Mouse (Mus musculus): ENCODE data around the gene Klre1. TPM values are rescaled to one million over a fixed set of nuclear protein-coding genes. Genes with fewer than 3 reads are reported as not detected.

The Klre1 gene
- not detected for total RNA-seq (2021)
- long read RNA-seq, experiment 1: 0 reads
- long read RNA-seq, experiment 2: 0 reads

DNA sequence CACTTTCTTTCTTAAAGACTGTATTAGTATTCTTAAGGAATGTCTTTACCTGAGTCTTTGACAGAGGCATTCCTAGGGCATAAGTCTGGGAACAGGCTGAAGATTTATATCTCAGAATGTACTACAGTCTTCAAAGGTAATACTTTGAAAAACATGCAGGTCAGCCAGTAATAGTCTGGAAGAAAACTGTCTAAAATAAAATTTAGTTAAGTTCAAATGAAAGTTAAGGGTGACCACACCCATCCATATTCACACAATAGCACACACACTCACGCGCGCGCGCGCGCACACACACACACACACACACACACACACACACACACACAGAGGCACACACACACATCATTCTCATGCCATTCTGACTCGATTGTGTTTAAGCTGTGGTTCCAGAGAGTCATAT, at the start of gene Klre1:
Gene Klre1, plus strand, starts transcription at position 301 of the 400 bp plus-strand sequence.
- no peak for DNase-seq (ENCODE audit: low spot score in 2 of 2)
- intact Hi-C loops (cut with DNase I): no loop called here

- no peak for DNase-seq (ENCODE audit: low spot score in 2 of 2)
- intact Hi-C loops (cut with DNase I): no loop called here
Measured at GRCm38 (mm10) chr6:129529605-129530004, 48.1 kb upstream of the Klre1 start.

DNA sequence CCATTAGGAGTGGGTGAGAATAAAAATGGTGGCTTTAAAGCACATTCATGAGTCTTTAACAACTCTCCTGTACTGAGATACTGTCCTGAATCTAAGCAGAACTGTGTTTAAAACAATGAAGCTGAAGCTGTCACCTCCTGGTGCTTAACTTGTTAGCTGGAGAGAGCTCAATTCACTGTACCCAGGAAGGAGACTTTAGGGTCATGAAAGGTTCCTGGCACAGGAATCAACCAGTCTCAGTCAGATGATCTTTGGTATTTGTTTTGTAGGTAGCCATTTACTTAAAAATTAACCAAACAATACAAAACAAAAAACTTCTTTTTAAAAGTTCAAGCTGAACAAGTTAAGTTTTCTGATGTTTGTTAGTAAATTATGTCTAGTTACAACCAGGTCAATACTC, 47.4 kb upstream of the Klre1 start:
- intact Hi-C loops (cut with DNase I): no loop called here
- no peak for DNase-seq (ENCODE audit: low spot score in 2 of 2)

- intact Hi-C loops (cut with DNase I): no loop called here
- DNase-seq (ENCODE audit: low spot score in 2 of 2): peak; percentile 63 to 79
Measured at GRCm38 (mm10) chr6:129532556-129532941, 45.2 kb upstream of the Klre1 start.

GRCm38 (mm10) chr6:129532942-129533860, 44.5 kb upstream of the Klre1 start, which contains the start of gene Gabarapl1:
Gabarapl1 (plus strand) TSS chr6:129533160.
- intact Hi-C loops (cut with DNase I): no loop called here
- peak; percentile 82 to 88 for DNase-seq (ENCODE audit: low spot score in 2 of 2)

DNA sequence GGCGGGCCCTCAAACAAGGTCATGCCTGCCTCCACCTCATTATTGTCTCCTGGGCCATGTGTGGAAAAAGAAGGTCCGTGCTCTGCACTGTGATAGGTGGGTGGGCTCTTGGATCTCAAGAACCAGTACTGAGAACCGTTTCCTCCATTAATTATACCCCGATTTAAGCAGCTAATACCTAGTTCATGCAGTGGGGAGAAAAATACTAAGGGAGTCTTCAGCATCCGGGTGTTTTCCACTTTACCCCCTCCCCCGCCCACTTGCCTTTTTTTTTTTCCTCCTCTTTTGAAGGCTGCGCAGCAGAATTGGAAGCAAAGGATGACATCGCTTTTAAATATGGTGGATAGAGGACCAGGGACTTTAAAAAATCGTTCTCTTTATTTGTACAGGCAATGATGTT, 43.6 kb upstream of the Klre1 start:
- intact Hi-C loops (cut with DNase I): no loop called here
- DNase-seq (ENCODE audit: low spot score in 2 of 2): peak; percentile 19 to 57

DNA sequence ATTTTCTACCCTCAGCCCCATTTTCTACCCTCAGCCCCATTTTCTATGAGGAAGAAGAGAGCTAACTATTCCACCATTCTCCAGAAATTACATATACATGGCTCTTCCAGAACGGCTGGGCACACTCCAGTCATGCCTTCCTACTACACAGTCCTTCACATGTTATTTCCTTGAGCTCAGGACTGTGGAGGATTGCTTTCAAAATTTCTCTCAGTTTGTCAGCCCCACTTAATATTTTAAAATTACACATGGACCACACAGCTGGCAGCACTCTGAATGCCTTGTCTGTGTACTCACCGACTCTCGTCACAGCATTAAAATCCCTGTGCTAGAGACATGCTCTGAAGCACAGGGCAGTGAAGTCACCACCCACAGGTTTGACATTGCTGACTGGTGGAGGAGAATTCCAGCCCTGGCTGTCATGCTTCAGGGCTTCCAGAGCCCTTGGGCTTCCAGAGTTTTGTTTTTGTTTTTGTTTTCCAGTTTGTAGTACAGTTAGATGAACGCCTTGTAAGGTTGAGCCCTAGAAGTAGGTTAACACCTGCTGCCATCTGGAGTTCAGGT, 43.0 kb upstream of the Klre1 start:
- DNase-seq (ENCODE audit: low spot score in 2 of 2): no peak
- intact Hi-C loops (cut with DNase I): no loop called here

GRCm38 (mm10) chr6:129535723-129536122, 42.0 kb upstream of the Klre1 start:
- intact Hi-C loops (cut with DNase I): no loop called here
- no peak for DNase-seq (ENCODE audit: low spot score in 2 of 2)

DNA sequence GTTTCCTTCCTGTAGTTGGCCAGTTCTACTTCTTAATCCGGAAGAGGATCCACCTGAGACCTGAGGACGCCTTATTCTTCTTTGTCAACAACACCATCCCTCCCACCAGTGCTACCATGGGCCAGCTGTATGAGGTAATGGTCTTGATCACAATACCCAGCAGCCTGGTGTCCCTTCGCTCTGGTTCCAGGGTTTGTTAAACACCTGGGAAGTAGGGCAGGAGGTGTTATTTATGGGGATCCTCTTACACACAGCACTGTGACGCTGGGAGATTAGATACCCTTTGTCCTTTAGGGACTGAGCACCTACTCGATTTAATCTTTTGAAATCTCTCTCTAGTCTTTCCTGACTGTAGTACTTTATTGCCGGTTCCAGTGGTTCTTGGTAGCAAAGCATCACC, 39.1 kb upstream of the Klre1 start:
- intact Hi-C loops (cut with DNase I): no loop called here
- DNase-seq (ENCODE audit: low spot score in 2 of 2): no peak

- DNase-seq (ENCODE audit: low spot score in 2 of 2): peak in 1 of 2 experiments; percentile 52
- intact Hi-C loops (cut with DNase I): no loop called here
Measured at GRCm38 (mm10) chr6:129541931-129542330, 35.8 kb upstream of the Klre1 start.

- intact Hi-C loops (cut with DNase I): no loop called here
- no peak for DNase-seq (ENCODE audit: low spot score in 2 of 2)
Measured at GRCm38 (mm10) chr6:129542540-129542939, 35.2 kb upstream of the Klre1 start.

DNA sequence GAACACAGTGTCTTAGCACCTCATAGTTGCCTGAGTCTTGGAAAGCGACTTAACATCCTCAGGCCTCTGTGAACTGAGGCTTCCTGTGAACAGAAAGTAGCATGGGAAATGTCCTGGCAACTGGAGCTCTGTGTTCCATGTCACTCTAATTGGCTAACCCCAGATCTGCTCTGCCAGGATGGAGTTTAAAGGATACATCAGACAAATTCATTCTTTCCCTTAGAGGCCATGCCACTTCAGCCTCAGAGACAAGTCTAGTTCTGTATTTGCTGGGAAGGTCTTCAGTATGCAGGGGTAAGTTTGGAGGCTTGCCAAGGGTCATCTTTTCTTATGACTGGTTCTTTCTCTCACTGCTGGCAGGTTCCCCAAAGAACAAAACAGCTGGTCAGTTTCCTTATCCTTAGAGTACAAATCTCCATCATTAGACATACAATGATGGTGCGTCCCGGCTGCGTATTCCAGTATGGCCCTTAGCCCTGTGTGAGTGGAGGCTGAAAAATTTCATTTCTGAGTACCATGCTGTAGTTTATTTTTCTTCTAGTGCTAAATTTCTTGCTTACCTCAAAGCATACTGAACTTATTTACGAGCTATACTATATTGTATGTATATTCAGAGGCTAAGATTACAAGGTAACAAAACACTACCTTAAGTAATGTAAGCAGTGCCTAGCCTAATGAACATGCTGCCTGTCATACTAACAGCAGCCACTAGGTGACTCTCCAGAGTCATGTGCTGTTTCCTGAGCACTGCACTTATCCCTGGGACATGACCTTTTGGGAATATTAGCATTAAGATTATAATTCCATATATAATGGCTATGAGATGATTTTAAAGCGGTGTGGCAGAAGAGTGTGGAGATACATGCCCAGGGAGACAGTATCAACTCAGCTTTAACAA, 33.7 kb upstream of the Klre1 start:
- peak; percentile 81 to 86 for DNase-seq (ENCODE audit: low spot score in 2 of 2)
- intact Hi-C loops (cut with DNase I): no loop called here

GRCm38 (mm10) chr6:129547277-129547676, 30.4 kb upstream of the Klre1 start:
- DNase-seq (ENCODE audit: low spot score in 2 of 2): no peak
- intact Hi-C loops (cut with DNase I): no loop called here

DNA sequence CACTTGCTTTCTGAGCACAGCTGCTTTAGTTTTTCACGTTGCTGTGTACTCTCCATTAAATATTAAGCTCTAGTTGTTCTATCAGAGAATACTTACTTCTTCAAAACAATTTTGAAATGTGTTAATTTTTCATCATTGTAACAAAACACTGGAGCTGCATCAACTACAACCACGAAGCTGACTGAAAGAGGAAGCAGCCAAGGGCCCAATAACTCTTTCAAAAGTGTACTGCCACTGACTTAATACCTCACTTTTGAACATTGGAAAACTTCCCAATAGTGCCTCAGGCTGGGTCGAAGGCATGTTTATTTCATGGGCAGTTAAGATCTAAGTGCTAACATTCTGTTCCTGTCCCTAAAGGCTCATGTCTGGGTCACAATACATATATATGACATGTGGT, 29.7 kb upstream of the Klre1 start:
- DNase-seq (ENCODE audit: low spot score in 2 of 2): no peak
- intact Hi-C loops (cut with DNase I): no loop called here

GRCm38 (mm10) chr6:129557298-129558023, 20.2 kb upstream of the Klre1 start:
- intact Hi-C loops (cut with DNase I): loop anchor here (5.0 kb wide), 2 partner anchors 35 to 80 kb away; no protein-coding TSS in a partner anchor
- DNase-seq (ENCODE audit: low spot score in 2 of 2): no peak

DNA sequence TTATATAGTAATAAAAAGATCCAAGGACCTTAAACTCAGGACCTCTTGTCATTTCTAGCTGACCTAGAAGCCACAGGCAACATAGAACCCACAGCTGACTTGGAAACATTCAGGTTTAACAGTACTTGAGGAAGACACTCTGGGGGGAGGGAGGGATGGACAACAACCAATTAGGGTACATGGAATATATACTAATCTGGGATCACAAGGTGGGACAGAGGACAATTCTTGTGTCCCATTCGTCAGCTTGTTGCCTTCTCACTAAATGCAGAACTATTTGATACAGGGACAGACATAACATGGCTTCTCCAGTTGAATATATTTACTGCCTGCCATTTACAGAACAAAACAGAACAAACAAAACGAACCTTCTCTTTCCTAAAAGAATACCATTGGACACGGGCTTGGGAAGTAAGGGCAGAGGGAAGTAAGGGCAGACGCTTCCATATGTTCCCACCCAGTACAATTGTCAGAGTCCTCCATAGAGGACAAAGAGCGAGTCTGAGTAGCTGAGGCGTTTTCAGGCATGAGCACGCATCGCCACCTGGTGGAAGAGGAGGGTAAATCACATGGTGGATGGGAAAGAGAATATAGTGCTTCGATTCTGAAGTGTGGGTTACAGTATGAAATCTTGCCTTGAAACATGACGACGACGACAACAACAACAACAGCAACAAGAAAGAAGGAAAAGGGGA, 18.6 kb upstream of the Klre1 start:
- intact Hi-C loops (cut with DNase I): loop anchor here (1.0 to 5.0 kb wide), 3 partner anchors 37 to 166 kb away; no protein-coding TSS in a partner anchor
- peak; percentile 70 to 81 for DNase-seq (ENCODE audit: low spot score in 2 of 2)

GRCm38 (mm10) chr6:129559641-129560027, 18.1 kb upstream of the Klre1 start:
- no peak for DNase-seq (ENCODE audit: low spot score in 2 of 2)
- intact Hi-C loops (cut with DNase I): loop anchor here (1.0 to 5.0 kb wide), 3 partner anchors 37 to 166 kb away; no protein-coding TSS in a partner anchor

- intact Hi-C loops (cut with DNase I): no loop called here
- no peak for DNase-seq (ENCODE audit: low spot score in 2 of 2)
Measured at GRCm38 (mm10) chr6:129565257-129565656, 12.4 kb upstream of the Klre1 start.
